ENCODE assay signal across 27 mouse cellular contexts in the genomic region with DNA sequence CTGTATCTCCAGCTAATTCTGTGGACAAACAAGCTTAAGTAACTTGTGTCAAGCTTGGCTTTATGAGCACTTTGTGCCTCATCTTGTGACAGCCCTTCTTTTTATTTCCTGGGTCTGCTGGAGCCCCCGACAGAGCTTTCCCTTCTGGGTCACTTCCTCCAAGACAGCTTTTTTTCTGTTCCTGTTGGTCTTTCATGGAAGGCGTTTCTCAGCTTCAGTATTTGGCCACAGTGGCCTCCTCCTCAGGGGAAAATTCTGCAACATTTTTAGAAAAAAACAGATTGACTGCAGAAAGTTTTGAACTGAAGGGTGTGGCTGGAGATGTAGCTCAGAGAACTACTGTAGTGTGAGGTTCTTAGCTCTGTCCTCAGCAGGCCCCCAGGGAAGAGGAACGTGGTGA. TPM values are rescaled to one million over a fixed set of nuclear protein-coding genes. Genes with fewer than 3 reads are reported as not detected.
DNase-seq lines count a peak whose midpoint lies in the region; ATAC-seq and TF ChIP-seq lines count a peak whose summit lies in the region.
"Had no signal": no experiment of that assay in that cellular context is flagged by ENCODE, and none has a peak within 500 bp of the region (broad histone marks: within the 10 kb centered on the region; RNA-seq: fewer than 3 reads in every experiment).

No protein-coding gene starts in this region.

- H3K79me2 ChIP-seq in CH12.LX (replicated peaks; ENCODE audit: control insufficient read depth, extremely low read depth, insufficient read depth, poor library complexity, severe bottlenecking), result no peaks in the 10 kb centered on the region

- DNase-seq in CH12.LX (ENCODE audit: extremely low read depth), result peak; percentile 35
- peak; percentile 13 for DNase-seq in skeletal muscle tissue, adult 2 months (ENCODE audit: low read depth, low spot score)
- no peak for DNase-seq in testis, postnatal 10 days (ENCODE audit: low spot score)
- DNase-seq in forebrain, embryonic 10.5 days (ENCODE audit: extremely low spot score, low spot score), result no peak
- DNase-seq: adrenal gland, postnatal 10 days; adrenal gland, postnatal 36 days; cerebellum, adult 18-20 months; cerebellum, adult 9-10 months; cerebellum, postnatal 14 days; gastrocnemius, postnatal 25 days; heart, postnatal 10 days; heart, postnatal 36 days had no signal

- ATAC-seq in granulocyte monocyte progenitor cell, adult 5-6 weeks (replicated peaks; ENCODE audit: poor library complexity, severe bottlenecking), result peak; percentile 67
- ATAC-seq: forebrain, embryonic 15.5 days; hindbrain, embryonic 16.5 days; intestine, embryonic 15.5 days; Patski had no signal

- dilution Hi-C loops in CH12.LX (cut with MboI; ENCODE audit: extremely low pct_ligation_motif_present, extremely low pct_unique_long_range_greater_than_20kb, low sequenced_read_pairs), result no loop called here

- no peak for TF ChIP-seq RAD21 in CH12.LX (IDR thresholded peaks at IDR 0.05; ENCODE audit: low read depth, low read length)

- H3K27me3 ChIP-seq in CH12.LX (replicated peaks), result no peaks in the 10 kb centered on the region
- H3K27me3 ChIP-seq in forebrain, embryonic 10.5 days (ENCODE audit: poor library complexity, severe bottlenecking), result no peaks in the 10 kb centered on the region
- H3K27me3 ChIP-seq: forebrain, embryonic 12.5 days; forebrain, embryonic 15.5 days; heart, embryonic 15.5 days; hindbrain, embryonic 13.5 days; intestine, embryonic 15.5 days; Patski had no signal

- peak overlapping the region; percentile 25; the same call in 1 of the 2 replicates for H3K9ac ChIP-seq in CH12.LX (ENCODE audit: insufficient read depth, low read depth)
- H3K9ac ChIP-seq: forebrain, embryonic 12.5 days; forebrain, embryonic 15.5 days; heart, embryonic 15.5 days; hindbrain, embryonic 13.5 days; intestine, embryonic 15.5 days had no signal

- 66% methylated on average over 3 of the region's 3 CpGs for WGBS in forebrain, embryonic 10.5 days

- TF ChIP-seq CTCF in CH12.LX (conservative IDR thresholded peaks at IDR 0.05 in 1 of 2, IDR thresholded peaks at IDR 0.05 in 1 of 2; ENCODE audit: low read depth in 2 of 2, low read length in 2 of 2), result no peak
- no peak for TF ChIP-seq CTCF in bone marrow macrophage, adult 2 months (IDR thresholded peaks at IDR 0.05; ENCODE audit: low read depth, low read length)

- H3K4me2 ChIP-seq in CH12.LX (ENCODE audit: insufficient read depth, low read depth, poor library complexity, severe bottlenecking), result peak overlapping the region; percentile 38
- H3K4me2 ChIP-seq: forebrain, embryonic 12.5 days; forebrain, embryonic 15.5 days; heart, embryonic 11.5 days; heart, embryonic 15.5 days; hindbrain, embryonic 13.5 days; intestine, embryonic 15.5 days had no signal

- H3K9me3 ChIP-seq in CH12.LX (replicated peaks; ENCODE audit: low read length), result no peaks in the 10 kb centered on the region
- no peaks in the 10 kb centered on the region for H3K9me3 ChIP-seq in forebrain, embryonic 10.5 days
- H3K9me3 ChIP-seq: forebrain, embryonic 12.5 days; forebrain, embryonic 15.5 days; G1E; heart, embryonic 15.5 days; hindbrain, embryonic 10.5 days; hindbrain, embryonic 13.5 days; intestine, embryonic 15.5 days had no signal

- no peak for TF ChIP-seq EP300 in CH12.LX (IDR thresholded peaks at IDR 0.05; ENCODE audit: low read length)

- no peak overlapping the region for H3K27ac ChIP-seq in CH12.LX (ENCODE audit: insufficient read depth, low read depth)
- peak overlapping the region; percentile 67 for H3K27ac ChIP-seq in bone marrow macrophage, adult 2 months (ENCODE audit: insufficient read depth, low read depth, low read length)
- H3K27ac ChIP-seq in forebrain, embryonic 10.5 days, result no peak overlapping the region
- H3K27ac ChIP-seq: forebrain, embryonic 12.5 days; forebrain, embryonic 15.5 days; heart, embryonic 15.5 days; hindbrain, embryonic 10.5 days; hindbrain, embryonic 13.5 days; intestine, embryonic 15.5 days had no signal

- H3K36me3 ChIP-seq in CH12.LX (replicated peaks in 1 of 2; ENCODE audit: control insufficient read depth in 1 of 2, insufficient read depth in 1 of 2, low read length in 1 of 2), result peaks cover 2 to 38% of the 10 kb centered on the region in 2 experiments
- H3K36me3 ChIP-seq in forebrain, embryonic 10.5 days (replicated peaks), result 0 out of 2 replicates have a peak, but pooled peaks cover 3% of the 10 kb centered on the region
- H3K36me3 ChIP-seq: forebrain, embryonic 12.5 days; forebrain, embryonic 15.5 days; heart, embryonic 15.5 days; hindbrain, embryonic 13.5 days; intestine, embryonic 15.5 days had no signal

- in situ Hi-C loops in CH12.LX (cut with MboI; ENCODE audit: low pct_ligation_motif_present, low pct_unique_long_range_greater_than_20kb, low sequenced_read_pairs), result no loop called here

- H3K4me1 ChIP-seq in CH12.LX (ENCODE audit: control insufficient read depth in 1 of 2, insufficient read depth in 2 of 2), result peaks cover 6 to 24% of the 10 kb centered on the region in 2 experiments; a peak in 3 of 4 replicates
- peaks cover 11% of the 10 kb centered on the region for H3K4me1 ChIP-seq in bone marrow macrophage, adult 2 months (ENCODE audit: control insufficient read depth, insufficient read depth, low read length)
- H3K4me1 ChIP-seq in forebrain, embryonic 10.5 days, result peaks cover 10% of the 10 kb centered on the region
- H3K4me1 ChIP-seq: forebrain, embryonic 12.5 days; forebrain, embryonic 15.5 days; heart, embryonic 15.5 days; intestine, embryonic 15.5 days had no signal

- H3K4me3 ChIP-seq in CH12.LX (replicated peaks in 1 of 3; ENCODE audit: low read depth in 2 of 3, low read length in 2 of 3, poor library complexity in 1 of 3), result no peak overlapping the region
- no peak overlapping the region for H3K4me3 ChIP-seq in bone marrow macrophage, adult 2 months (ENCODE audit: insufficient read depth, low read length)
- H3K4me3 ChIP-seq in forebrain, embryonic 10.5 days, result no peak overlapping the region
- H3K4me3 ChIP-seq: forebrain, embryonic 12.5 days; forebrain, embryonic 15.5 days; heart, embryonic 15.5 days; hindbrain, embryonic 10.5 days; hindbrain, embryonic 13.5 days; intestine, embryonic 15.5 days had no signal

- TF ChIP-seq POLR2A in CH12.LX (IDR thresholded peaks at IDR 0.05; ENCODE audit: low read depth, low read length), result no peak
- no peak for TF ChIP-seq POLR2A in bone marrow macrophage, adult 2 months (IDR thresholded peaks at IDR 0.05; ENCODE audit: borderline replicate concordance, low read depth, low read length)

TF ChIP-seq in CH12.LX, 34 proteins besides CTCF, POLR2A, EP300 and RAD21:
- no peak for TF ChIP-seq BHLHE40 (IDR thresholded peaks at IDR 0.05; ENCODE audit: low read depth, low read length)
- TF ChIP-seq HCFC1 (IDR thresholded peaks at IDR 0.05; ENCODE audit: low read depth, low read length), result no peak
- no peak for TF ChIP-seq RCOR1 (conservative IDR thresholded peaks at IDR 0.05; ENCODE audit: low read depth, low read length)
- TF ChIP-seq USF2 (conservative IDR thresholded peaks at IDR 0.05; ENCODE audit: low read depth, low read length), result no peak
- TF ChIP-seq JUN (IDR thresholded peaks at IDR 0.05; ENCODE audit: insufficient read depth, low read depth, low read length), result no peak
- 0 out of 2 replicates have a peak, but pooled peaks have one; percentile 31 for TF ChIP-seq ELF1 (IDR thresholded peaks at IDR 0.05; ENCODE audit: low read depth, low read length)
- no peak for TF ChIP-seq UBTF (IDR thresholded peaks at IDR 0.05; ENCODE audit: low read depth, low read length)
- TF ChIP-seq ZNF384 (IDR thresholded peaks at IDR 0.05; ENCODE audit: low read depth, low read length), result peak; percentile 63
- TF ChIP-seq GABPA (IDR thresholded peaks at IDR 0.05; ENCODE audit: insufficient replicate concordance, low read depth, low read length), result no peak
- no peak for TF ChIP-seq MAZ (IDR thresholded peaks at IDR 0.05; ENCODE audit: low read depth, low read length)
- TF ChIP-seq NRF1 (IDR thresholded peaks at IDR 0.05; ENCODE audit: low read depth, low read length), result no peak
- TF ChIP-seq CHD2 (IDR thresholded peaks at IDR 0.05; ENCODE audit: low read length), result no peak
- TF ChIP-seq E2F4 (IDR thresholded peaks at IDR 0.05; ENCODE audit: insufficient replicate concordance, low read depth, low read length), result no peak

RNA-seq across cellular contexts. Expression of a gene that starts 31.1 kb away (rescaled TPM):
- total RNA-seq in CH12.LX (2012; rRNA removed) (3.9 and 4.1 TPM in 2 replicates), CH12.LX (2014; rRNA removed) (2.2 and 2.3 TPM in 2 replicates)
- 1.1 and 1.7 TPM in 2 replicates for polyA plus RNA-seq in CH12.LX (2012; ENCODE audit: insufficient read length, low read depth)
- 6.7 and 7.2 TPM in 2 replicates for polyA plus RNA-seq in bone marrow macrophage, adult 2 months (2012; ENCODE audit: insufficient read depth, insufficient read length, missing spikeins)
- total RNA-seq in granulocyte monocyte progenitor cell, adult 5-6 weeks (2014; fragmentation: Nextera tagmentation), result 5.1 and 5.3 TPM in 2 replicates
- total RNA-seq in granulocyte monocyte progenitor cell, adult 5-6 weeks (2017), result 3.3 and 4.1 TPM in 2 replicates
- 10.8 and 12.0 TPM in 2 replicates for polyA plus RNA-seq in forebrain, embryonic 10.5 days (2016; fragmentation: Nextera tagmentation; extraction: Ambion mirVana)

RNA-seq across cellular contexts. Expression of a gene that starts 31.1 kb away (rescaled TPM):
- total RNA-seq in CH12.LX (2012; rRNA removed) (not detected in 2 replicates), CH12.LX (2014; rRNA removed) (not detected in 2 replicates)
- not detected in 2 replicates for polyA plus RNA-seq in CH12.LX (2012; ENCODE audit: insufficient read length, low read depth)
- polyA plus RNA-seq in bone marrow macrophage, adult 2 months (2012; ENCODE audit: insufficient read depth, insufficient read length, missing spikeins), result not detected in 2 replicates
- total RNA-seq in granulocyte monocyte progenitor cell, adult 5-6 weeks (2014; fragmentation: Nextera tagmentation), result not detected in 2 replicates
- total RNA-seq in granulocyte monocyte progenitor cell, adult 5-6 weeks (2017), result not detected in 2 replicates
- 0.12 and 0.15 TPM in 2 replicates for polyA plus RNA-seq in forebrain, embryonic 10.5 days (2016; fragmentation: Nextera tagmentation; extraction: Ambion mirVana)
- total RNA-seq: adrenal gland, adult 18-20 months; adrenal gland, postnatal 10 days; adrenal gland, postnatal 36 days; G1E; gastrocnemius, adult 8-10 months; gastrocnemius, postnatal 25 days; heart, adult 8-10 months; heart, postnatal 10 days; heart, postnatal 36 days had no signal
- polyA plus RNA-seq: heart, embryonic 15.5 days; intestine, embryonic 15.5 days had no signal

RNA-seq across cellular contexts. Expression of a gene that starts 31.2 kb away (rescaled TPM):
- total RNA-seq in CH12.LX (2012; rRNA removed) (28.4 and 35.9 TPM in 2 replicates), CH12.LX (2014; rRNA removed) (39.7 and 43.0 TPM in 2 replicates)
- 93.4 and 110 TPM in 2 replicates for polyA plus RNA-seq in CH12.LX (2012; ENCODE audit: insufficient read length, low read depth)
- polyA plus RNA-seq in bone marrow macrophage, adult 2 months (2012; ENCODE audit: insufficient read depth, insufficient read length, missing spikeins), result 28.0 and 32.2 TPM in 2 replicates
- 32.7 and 41.0 TPM in 2 replicates for total RNA-seq in granulocyte monocyte progenitor cell, adult 5-6 weeks (2014; fragmentation: Nextera tagmentation)
- 14.4 and 15.5 TPM in 2 replicates for total RNA-seq in granulocyte monocyte progenitor cell, adult 5-6 weeks (2017)
- 134 and 135 TPM in 2 replicates for polyA plus RNA-seq in forebrain, embryonic 10.5 days (2016; fragmentation: Nextera tagmentation; extraction: Ambion mirVana)

Comparison
In these comparisons a context has a peak if more than half of its experiments do, and no peak if none do; other contexts are left out.
1. DNase-seq: peak in CH12.LX (single experiment) and skeletal muscle tissue, adult 2 months (single experiment); none in testis, postnatal 10 days (single experiment) and forebrain, embryonic 10.5 days (single experiment).